Mouse (Mus musculus) skeletal muscle tissue, adult 2 months (tissue): ENCODE data around the gene Shb.
A peak's percentile ranks its signal among the peaks of the same experiment; 100 is the strongest.
"Not testable (repeated sequence)": the region's sequence is repeated elsewhere in the genome, so short reads cannot be mapped to it uniquely, and the experiment has no call there.

Experiments used
- DNase-seq: peaks from one replicate; pipeline ENCODE4 v3.0.0-alpha.2; 2012; ENCODE audit warnings: low read depth, low spot score

Gene Shb

GRCm38 (mm10) chr4:45396211-45396610 is 136.1 kb downstream of the Shb start:
- not testable (repeated sequence) for DNase-seq

- DNase-seq = no peak
Observed at GRCm38 (mm10) chr4:45393658-45394057, 138.6 kb downstream of the Shb start.

- no peak for DNase-seq
Observed at GRCm38 (mm10) chr4:45392994-45393393, 139.3 kb downstream of the Shb start.

GRCm38 (mm10) chr4:45392572-45392971 is 139.7 kb downstream of the Shb start:
- no peak for DNase-seq

GRCm38 (mm10) chr4:45392099-45392498 is 140.2 kb downstream of the Shb start:
- DNase-seq = no peak

GRCm38 (mm10) chr4:45387296-45387695 is 145.0 kb downstream of the Shb start:
- DNase-seq = not testable (repeated sequence)

- DNase-seq = not testable (repeated sequence)
Observed at GRCm38 (mm10) chr4:45382133-45382532, 150.1 kb downstream of the Shb start.

GRCm38 (mm10) chr4:45380903-45381580 is 151.2 kb downstream of the Shb start:
- DNase-seq = not testable (repeated sequence)

GRCm38 (mm10) chr4:45376573-45376972 is 155.7 kb downstream of the Shb start:
- peak; percentile 30 for DNase-seq

- DNase-seq = no peak
Observed at GRCm38 (mm10) chr4:45374879-45375278, 157.4 kb downstream of the Shb start.
